Mouse (Mus musculus) CH12.LX (cell line): ENCODE results near the gene Trnt1. TPM values are rescaled to one million over a fixed set of nuclear protein-coding genes. Genes with fewer than 3 reads are reported as not detected.

Experiments
- DNase-seq: peaks from one replicate; pipeline ENCODE4 v3.0.0-alpha.2; 2013; ENCODE audit errors: extremely low read depth
- H3K27ac ChIP-seq: 2 replicates; pipeline ENCODE4 v1.5.1; 2012; ENCODE audit warnings: low read depth, mild to moderate bottlenecking, control low read depth, moderate library complexity; ENCODE audit not compliant: insufficient read depth
- H3K27me3 ChIP-seq: replicated peaks from 2 replicates; pipeline ENCODE3; 2012; ENCODE audit warnings: inconsistent platforms
- H3K36me3 ChIP-seq, 2 experiments: replicated peaks in 1 of 2; 2 replicates each; pipeline versions ENCODE3 to v1.6.1; 2012; ENCODE audit warnings: inconsistent platforms in 1 of 2, low read length in 1 of 2, mild to moderate bottlenecking in 1 of 2, mixed read lengths in 1 of 2, moderate library complexity in 1 of 2; ENCODE audit not compliant: control insufficient read depth in 1 of 2, insufficient read depth in 1 of 2
- H3K4me1 ChIP-seq, 2 experiments: 2 replicates each; pipeline ENCODE4 v1.6.1; 2012; ENCODE audit warnings: inconsistent platforms in 1 of 2, moderate library complexity in 1 of 2; ENCODE audit not compliant: insufficient read depth in 2 of 2, control insufficient read depth in 1 of 2
- H3K4me2 ChIP-seq: 2 replicates; pipeline ENCODE4 v1.6.1; 2012; ENCODE audit warnings: low read depth, mild to moderate bottlenecking, control low read depth; ENCODE audit not compliant: poor library complexity, insufficient read depth, severe bottlenecking
- H3K4me3 ChIP-seq, 3 experiments: fragments of 150-350 bp in 1 of 3; sonication (generic) in 1 of 3; replicated peaks in 1 of 3; 2 replicates each; pipeline versions ENCODE3 to v1.5.1; 2011 to 2012; ENCODE audit warnings: low read depth in 2 of 3, low read length in 2 of 3, mild to moderate bottlenecking in 2 of 3, moderate library complexity in 2 of 3, control low read depth in 1 of 3, improper control_type of control experiment in 1 of 3, inconsistent platforms in 1 of 3, mixed read lengths in 1 of 3; ENCODE audit not compliant: poor library complexity in 1 of 3
- H3K79me2 ChIP-seq: replicated peaks from 2 replicates; pipeline ENCODE4 v1.6.1; 2012; ENCODE audit warnings: mild to moderate bottlenecking, moderate library complexity; ENCODE audit not compliant: control insufficient read depth, poor library complexity, insufficient read depth, severe bottlenecking; ENCODE audit errors: extremely low read depth
- H3K9ac ChIP-seq: 2 replicates; pipeline ENCODE4 v1.6.1; 2012; ENCODE audit warnings: low read depth, mild to moderate bottlenecking, control low read depth, moderate library complexity; ENCODE audit not compliant: insufficient read depth
- H3K9me3 ChIP-seq: replicated peaks from 2 replicates; pipeline ENCODE3; 2012; ENCODE audit warnings: low read length, inconsistent platforms, mixed read lengths
- CHD2 ChIP-seq: IDR thresholded peaks from 2 replicates; pipeline ENCODE4 v1.6.1; 2011; ENCODE audit warnings: low read length, improper control_type of control experiment
- ELF1 ChIP-seq: IDR thresholded peaks from 2 replicates; pipeline ENCODE4 v1.6.1; 2014; ENCODE audit warnings: low read depth, mild to moderate bottlenecking, inconsistent platforms, low read length, improper control_type of control experiment
- MAX ChIP-seq: IDR thresholded peaks from 2 replicates; pipeline ENCODE4 v1.6.1; 2011; ENCODE audit warnings: low read length, improper control_type of control experiment
- MXI1 ChIP-seq: IDR thresholded peaks from 2 replicates; pipeline ENCODE4 v1.6.1; 2011; ENCODE audit warnings: mild to moderate bottlenecking, low read depth, low read length, improper control_type of control experiment
- MYC ChIP-seq: IDR thresholded peaks from 2 replicates; pipeline ENCODE4 v1.6.1; 2011; ENCODE audit warnings: low read depth, mild to moderate bottlenecking, improper control_type of control experiment, low read length
- POLR2A ChIP-seq: IDR thresholded peaks from 2 replicates; pipeline ENCODE4 v1.6.1; 2011; ENCODE audit warnings: low read depth, mild to moderate bottlenecking, improper control_type of control experiment, low read length
- SMC3 ChIP-seq: IDR thresholded peaks from 2 replicates; pipeline ENCODE4 v1.6.1; 2011; ENCODE audit warnings: low read depth, low read length, improper control_type of control experiment
- UBTF ChIP-seq: IDR thresholded peaks from 2 replicates; pipeline ENCODE4 v1.6.1; 2012; ENCODE audit warnings: low read depth, mild to moderate bottlenecking, inconsistent platforms, low read length, improper control_type of control experiment, moderate library complexity
- USF2 ChIP-seq: conservative IDR thresholded peaks from 2 replicates; pipeline ENCODE4 v1.6.1; 2011; ENCODE audit warnings: low read depth, low read length, improper control_type of control experiment
- ZNF384 ChIP-seq: IDR thresholded peaks from 2 replicates; pipeline ENCODE4 v1.6.1; 2012; ENCODE audit warnings: low read depth, low read length, improper control_type of control experiment, inconsistent platforms
- dilution Hi-C: fragments of 300-500 bp; cut with MboI; formaldehyde crosslinking; loops from 2 replicates; pipeline ENCODE4 v1.14.3; 2020; ENCODE audit warnings: low sequenced_read_pairs; ENCODE audit not compliant: extremely low pct_unique_long_range_greater_than_20kb, extremely low pct_ligation_motif_present
- in situ Hi-C: fragments of 300-500 bp; cut with MboI; formaldehyde crosslinking; loops from 3 replicates; pipeline ENCODE4 v1.14.3; 2019; ENCODE audit warnings: low sequenced_read_pairs, low pct_ligation_motif_present, low pct_unique_long_range_greater_than_20kb, mixed read lengths
- polyA plus RNA-seq: library from polyadenylated mRNA; unstranded; fragments of >175 nt; gene quantifications from 2 replicates; pipeline ENCODE4 v1.2.1, GENCODE M21; 2012; ENCODE audit warnings: low read depth; ENCODE audit not compliant: insufficient read length
- total RNA-seq, 2 experiments: library from RNA; depleted of rRNA; stranded (reverse); fragments of 300-350 nt in 1 of 2; fragments of >200 nt in 1 of 2; gene quantifications; 2 replicates each; pipeline ENCODE4 v1.2.3; 2012 to 2014

Trnt1 gene
- total and polyA plus RNA-seq, 3 experiments = 106 to 239 (median 159) TPM

DNA sequence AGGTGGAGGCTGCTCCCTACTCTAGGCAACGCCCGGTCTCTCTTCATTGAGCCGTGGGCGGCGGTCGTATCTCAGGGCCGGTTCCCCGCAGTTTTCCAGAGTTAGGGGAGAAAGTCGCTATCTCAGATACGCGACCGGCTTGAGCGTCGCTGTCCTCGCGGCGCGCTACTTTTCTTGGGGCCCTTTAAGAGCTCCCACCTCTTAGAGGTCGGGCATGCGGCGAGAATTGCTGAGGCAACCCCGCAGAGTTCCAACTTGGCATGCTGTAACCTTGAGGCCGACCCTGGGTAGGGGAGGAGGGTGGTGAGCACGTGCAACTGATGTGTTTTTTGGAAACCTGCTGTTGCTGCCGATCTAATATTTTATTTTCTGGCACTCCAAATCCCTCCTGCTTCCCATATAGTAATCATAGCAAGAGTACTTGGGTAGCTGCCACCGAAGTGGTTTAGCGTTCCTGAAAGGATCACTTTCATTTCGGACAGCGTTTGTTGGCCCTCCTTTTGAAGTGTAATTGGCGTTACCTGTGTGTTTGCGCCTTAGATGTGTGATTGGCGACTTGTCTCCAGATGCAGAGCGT is 458 bp downstream of the Trnt1 start:
- TF ChIP-seq ELF1 = no peak
- no peak for TF ChIP-seq USF2
- TF ChIP-seq SMC3 = no peak
- no peak for TF ChIP-seq UBTF
- no peak for TF ChIP-seq CHD2
- TF ChIP-seq MYC = peak; percentile 3; the same call in 1 of the 2 replicates
- dilution Hi-C loops = no loop called here

GRCm38 (mm10) chr6:106770046-106770445 is 1.1 kb downstream of the Trnt1 start:
- DNase-seq = no peak
- TF ChIP-seq MYC = 0 out of 2 replicates have a peak, but pooled peaks have one; percentile 42
- TF ChIP-seq MXI1 = peak; percentile 54; the same call in 1 of the 2 replicates
- TF ChIP-seq MAX = peak; percentile 39; the same call in 1 of the 2 replicates
- no peak for TF ChIP-seq ZNF384
- TF ChIP-seq, all 38 proteins: peak for 3
- Histone ChIP-seq H3K79me2 (peaks cover 35% of the 10 kb centered on the region), H3K27ac (no peak overlapping the region), H3K27me3 (no peaks in the 10 kb centered on the region), H3K36me3 (peaks cover 23 to 40% of the 10 kb centered on the region in 2 experiments), H3K9ac (peak overlapping the region; percentile 92), H3K4me3 (peak overlapping the region; percentile 90 to 96 (median 95)), H3K4me2 (peak overlapping the region; percentile 99), H3K9me3 (no peaks in the 10 kb centered on the region), H3K4me1 (peaks cover 5 to 43% of the 10 kb centered on the region in 2 experiments)
- in situ Hi-C loops = no loop called here
- dilution Hi-C loops = no loop called here

More for the DNA sequence above, 458 bp downstream of the Trnt1 start:
- no peak for DNase-seq
- Histone ChIP-seq H3K27ac (peak overlapping the region; percentile 56), H3K36me3 (peaks cover 22 to 37% of the 10 kb centered on the region in 2 experiments), H3K4me2 (peak overlapping the region; percentile 99), H3K27me3 (no peaks in the 10 kb centered on the region), H3K79me2 (peaks cover 32% of the 10 kb centered on the region), H3K4me1 (peaks cover 5 to 43% of the 10 kb centered on the region in 2 experiments), H3K9ac (peak overlapping the region; percentile 92), H3K9me3 (no peaks in the 10 kb centered on the region), H3K4me3 (peak overlapping the region; percentile 90 to 96 (median 95))
- in situ Hi-C loops = no loop called here

- no peak for DNase-seq
- Histone ChIP-seq H3K27ac (peak overlapping the region; percentile 67), H3K9me3 (peaks cover 4% of the 10 kb centered on the region), H3K4me2 (peak overlapping the region; percentile 59; the same call in 1 of the 2 replicates), H3K79me2 (peaks cover 28% of the 10 kb centered on the region), H3K9ac (peak overlapping the region; percentile 29; the same call in 1 of the 2 replicates), H3K27me3 (no peaks in the 10 kb centered on the region), H3K4me1 (peaks cover 0 to 26% of the 10 kb centered on the region in 2 experiments; a peak in 1 of 4 replicates), H3K4me3 (no peak overlapping the region), H3K36me3 (peaks cover 20 to 63% of the 10 kb centered on the region in 2 experiments)
- TF ChIP-seq POLR2A (no peak), MYC (0 out of 2 replicates have a peak, but pooled peaks have one; percentile 34)
- dilution Hi-C loops (no loop called here), in situ Hi-C loops (no loop called here)
Observed at GRCm38 (mm10) chr6:106787138-106787537, 18.2 kb downstream of the Trnt1 start.
